Mouse (Mus musculus) midbrain, embryonic 11.5 days (tissue): Measurements from ENCODE around the gene Gfpt2. TPM values are rescaled to one million over a fixed set of nuclear protein-coding genes. Genes with fewer than 3 reads are reported as not detected.

Experiments
- ATAC-seq: fragments of 200-750 bp; cut with Nextera tagmentation; 2 replicates; pipeline ENCODE4 v1.8.0; 2017; ENCODE audit warnings: moderate TSS enrichment, moderate library complexity; ENCODE audit not compliant: low FRiP score
- DNase-seq: peaks from one replicate; pipeline ENCODE4 v3.0.0; 2015; ENCODE audit warnings: low spot score; ENCODE audit errors: missing footprints
- H3K27ac ChIP-seq: fragments of 300-500 bp; sonication (generic); 2 replicates; pipeline ENCODE4 v1.5.1; 2014; ENCODE audit warnings: low read depth, low read length
- H3K27me3 ChIP-seq: fragments of 300-500 bp; sonication (generic); 2 replicates; pipeline ENCODE4 v1.6.1; 2014; ENCODE audit warnings: mild to moderate bottlenecking, low read length, moderate library complexity, mixed read lengths; ENCODE audit not compliant: control insufficient read depth, insufficient read depth
- H3K36me3 ChIP-seq: fragments of 300-500 bp; sonication (generic); 2 replicates; pipeline ENCODE4 v1.6.1; 2014; ENCODE audit warnings: mild to moderate bottlenecking, low read length, moderate library complexity, mixed read lengths; ENCODE audit not compliant: control insufficient read depth, insufficient read depth
- H3K4me1 ChIP-seq: fragments of 300-500 bp; sonication (generic); 2 replicates; pipeline ENCODE4 v1.6.1; 2014; ENCODE audit warnings: low read length; ENCODE audit not compliant: control insufficient read depth, insufficient read depth
- H3K4me2 ChIP-seq: fragments of 300-500 bp; sonication (generic); 2 replicates; pipeline ENCODE4 v1.6.1; 2014; ENCODE audit warnings: mild to moderate bottlenecking, moderate library complexity
- H3K4me3 ChIP-seq: fragments of 300-500 bp; sonication (generic); 2 replicates; pipeline ENCODE4 v1.5.1; 2014; ENCODE audit warnings: low read depth, low read length
- H3K9ac ChIP-seq: fragments of 300-500 bp; sonication (generic); 2 replicates; pipeline ENCODE4 v1.6.1; 2014; ENCODE audit warnings: low read length
- H3K9me3 ChIP-seq: fragments of 300-500 bp; sonication (generic); 2 replicates; pipeline ENCODE4 v1.6.1; 2016; ENCODE audit warnings: low read length; ENCODE audit not compliant: control insufficient read depth
- WGBS: fragments of 180-500 bp; shearing (Covaris S2); extraction: QIAGEN DNeasy Blood & Tissue Kit; methylation state at CpG from one replicate; pipeline ENCODE4 v1.1.7; 2014; 5-methylcytosine and 5-hydroxymethylcytosine counted together
- polyA plus RNA-seq: library from polyadenylated mRNA; unstranded; fragments of >200 nt; fragmentation: Nextera tagmentation; extraction: Ambion mirVana; gene quantifications from 2 replicates; pipeline ENCODE4 v1.2.1, GENCODE M21; 2014

Gfpt2 gene
- 8.7 and 9.9 TPM in 2 replicates for polyA plus RNA-seq

- peak; percentile 98 for DNase-seq
- no peaks in the 10 kb centered on the region for H3K36me3 ChIP-seq
- no peak within 1 kb of the TSS for H3K27ac ChIP-seq
- no peaks in the 10 kb centered on the region; the same call in 1 of the 2 replicates for H3K27me3 ChIP-seq
- peak; percentile 99 for ATAC-seq
- H3K9ac ChIP-seq: peak within 1 kb of the TSS; percentile 63
- H3K4me2 ChIP-seq: peak within 1 kb of the TSS; percentile 84
- WGBS: 1% methylated on average over 25 of the region's 25 CpGs
- no peaks in the 10 kb centered on the region; the same call in 1 of the 2 replicates for H3K9me3 ChIP-seq
- H3K4me1 ChIP-seq: peaks cover 4% of the 10 kb centered on the region
- H3K4me3 ChIP-seq: peak within 1 kb of the TSS; percentile 49
Measured at GRCm38 (mm10) chr11:49793619-49794341, at the start of gene Gfpt2. TSS of gene Gfpt2 (plus strand) at chr11:49794178.

GRCm38 (mm10) chr11:49744981-49745380 lies 49.0 kb upstream of the Gfpt2 start:
- DNase-seq: no peak
- Histone ChIP-seq H3K4me2 (no peak overlapping the region), H3K27ac (no peak overlapping the region), H3K4me1 (no peaks in the 10 kb centered on the region), H3K36me3 (no peaks in the 10 kb centered on the region), H3K27me3 (no peaks in the 10 kb centered on the region), H3K9me3 (no peaks in the 10 kb centered on the region; the same call in 1 of the 2 replicates), H3K4me3 (no peak overlapping the region), H3K9ac (no peak overlapping the region)
- ATAC-seq: no peak

- Histone ChIP-seq H3K4me1 (no peaks in the 10 kb centered on the region), H3K4me2 (no peak overlapping the region), H3K9ac (no peak overlapping the region), H3K27ac (no peak overlapping the region), H3K4me3 (no peak overlapping the region), H3K27me3 (no peaks in the 10 kb centered on the region), H3K9me3 (no peaks in the 10 kb centered on the region; the same call in 1 of the 2 replicates), H3K36me3 (no peaks in the 10 kb centered on the region)
- WGBS: 81% methylated on average over 3 of the region's 3 CpGs
- DNase-seq (no peak), ATAC-seq (no peak)
Measured at GRCm38 (mm10) chr11:49745839-49746238, 48.1 kb upstream of the Gfpt2 start.

- H3K4me3 ChIP-seq: no peak overlapping the region
- no peak overlapping the region for H3K9ac ChIP-seq
- H3K4me1 ChIP-seq: no peaks in the 10 kb centered on the region
- H3K27ac ChIP-seq: no peak overlapping the region
- 100% methylated on average over 1 of the region's 1 CpGs for WGBS
- no peaks in the 10 kb centered on the region for H3K27me3 ChIP-seq
- DNase-seq (peak; percentile 0), ATAC-seq (no peak)
- H3K36me3 ChIP-seq: no peaks in the 10 kb centered on the region
- H3K4me2 ChIP-seq: no peak overlapping the region
- no peaks in the 10 kb centered on the region; the same call in 1 of the 2 replicates for H3K9me3 ChIP-seq
Measured at GRCm38 (mm10) chr11:49746756-49747155, 47.2 kb upstream of the Gfpt2 start.

- no peaks in the 10 kb centered on the region for H3K36me3 ChIP-seq
- ATAC-seq (no peak), DNase-seq (peak; percentile 71)
- WGBS: 75% methylated on average over 12 of the region's 12 CpGs
- H3K4me1 ChIP-seq: no peaks in the 10 kb centered on the region
- no peak overlapping the region for H3K4me3 ChIP-seq
- no peak overlapping the region for H3K4me2 ChIP-seq
- H3K9ac ChIP-seq: no peak overlapping the region
- H3K27me3 ChIP-seq: no peaks in the 10 kb centered on the region
- H3K9me3 ChIP-seq: no peaks in the 10 kb centered on the region
- H3K27ac ChIP-seq: no peak overlapping the region
Measured at GRCm38 (mm10) chr11:49754958-49755665, 38.9 kb upstream of the Gfpt2 start.

GRCm38 (mm10) chr11:49758096-49758495 lies 35.9 kb upstream of the Gfpt2 start:
- Histone ChIP-seq H3K4me1 (no peaks in the 10 kb centered on the region), H3K27me3 (no peaks in the 10 kb centered on the region), H3K4me3 (no peak overlapping the region), H3K27ac (no peak overlapping the region), H3K36me3 (no peaks in the 10 kb centered on the region), H3K9ac (no peak overlapping the region), H3K4me2 (no peak overlapping the region), H3K9me3 (no peaks in the 10 kb centered on the region)
- DNase-seq (peak; percentile 57), ATAC-seq (no peak)
- 96% methylated on average over 3 of the region's 3 CpGs for WGBS

- 95% methylated on average over 5 of the region's 5 CpGs for WGBS
- no peak overlapping the region for H3K27ac ChIP-seq
- H3K4me1 ChIP-seq: no peaks in the 10 kb centered on the region; the same call in 1 of the 2 replicates
- H3K9me3 ChIP-seq: no peaks in the 10 kb centered on the region
- DNase-seq: no peak
- H3K27me3 ChIP-seq: no peaks in the 10 kb centered on the region
- no peak overlapping the region for H3K4me2 ChIP-seq
- no peak overlapping the region for H3K9ac ChIP-seq
- H3K4me3 ChIP-seq: no peak overlapping the region
- H3K36me3 ChIP-seq: no peaks in the 10 kb centered on the region
- no peak for ATAC-seq
Measured at GRCm38 (mm10) chr11:49761130-49761529, 32.8 kb upstream of the Gfpt2 start.

- no peaks in the 10 kb centered on the region for H3K9me3 ChIP-seq
- ATAC-seq (no peak), DNase-seq (no peak)
- no peaks in the 10 kb centered on the region for H3K36me3 ChIP-seq
- no peak overlapping the region for H3K4me3 ChIP-seq
- no peaks in the 10 kb centered on the region; the same call in 1 of the 2 replicates for H3K4me1 ChIP-seq
- no peak overlapping the region for H3K9ac ChIP-seq
- no peak overlapping the region for H3K4me2 ChIP-seq
- H3K27ac ChIP-seq: no peak overlapping the region
- H3K27me3 ChIP-seq: no peaks in the 10 kb centered on the region
Measured at GRCm38 (mm10) chr11:49763555-49763954, 30.4 kb upstream of the Gfpt2 start.

- no peak for ATAC-seq
- no peak overlapping the region for H3K27ac ChIP-seq
Measured at GRCm38 (mm10) chr11:49764023-49764422, 30.0 kb upstream of the Gfpt2 start.

More at GRCm38 (mm10) chr11:49764023-49764422, 30.0 kb upstream of the Gfpt2 start:
- Histone ChIP-seq H3K4me1 (no peaks in the 10 kb centered on the region; the same call in 1 of the 2 replicates), H3K9me3 (no peaks in the 10 kb centered on the region), H3K27me3 (no peaks in the 10 kb centered on the region), H3K4me3 (no peak overlapping the region), H3K4me2 (no peak overlapping the region), H3K36me3 (no peaks in the 10 kb centered on the region), H3K9ac (no peak overlapping the region)
- 55% methylated on average over 4 of the region's 4 CpGs for WGBS
- DNase-seq: no peak
